In genomic region chr8:11385272-11385905, GRCm38 (mm10) we compare ENCODE assay signal across 9 mouse cellular contexts.
DNase-seq lines count a peak whose midpoint lies in the region; ATAC-seq and TF ChIP-seq lines count a peak whose summit lies in the region.
"Had no signal": no experiment of that assay in that cellular context is flagged by ENCODE, and none has a peak within 500 bp of the region (broad histone marks: within the 10 kb centered on the region; RNA-seq: fewer than 3 reads in every experiment).

No protein-coding gene starts in this region.

- no peaks in the 10 kb centered on the region for H3K27me3 ChIP-seq in kidney, embryonic 15.5 days
- H3K27me3 ChIP-seq in embryonic facial prominence, embryonic 13.5 days = no peaks in the 10 kb centered on the region
- no peaks in the 10 kb centered on the region for H3K27me3 ChIP-seq in lung, postnatal 0 days (replicated peaks; ENCODE audit: insufficient read depth, low read length)
- no peaks in the 10 kb centered on the region for H3K27me3 ChIP-seq in midbrain, embryonic 10.5 days (ENCODE audit: low read depth, poor library complexity, severe bottlenecking)

- TF ChIP-seq CTCF in lung, postnatal 0 days (IDR thresholded peaks at IDR 0.05) = no peak

- no peak overlapping the region for H3K9ac ChIP-seq in kidney, embryonic 15.5 days
- no peak overlapping the region for H3K9ac ChIP-seq in embryonic facial prominence, embryonic 13.5 days
- no peak overlapping the region for H3K9ac ChIP-seq in lung, postnatal 0 days (replicated peaks; ENCODE audit: low read depth)

- no peak for DNase-seq in kidney, postnatal 36 days
- DNase-seq in NIH3T3 (ENCODE audit: low read depth) = peak; percentile 86
- DNase-seq in lung, postnatal 0 days (ENCODE audit: low spot score) = peak; percentile 89
- no peak for DNase-seq in midbrain, embryonic 10.5 days (ENCODE audit: low spot score)
- DNase-seq in B cell, adult 2 months = no peak
- DNase-seq: thymus, postnatal 25 days had no signal

- H3K27ac ChIP-seq in kidney, embryonic 15.5 days = peak overlapping the region; percentile 57; the same call in 1 of the 2 replicates
- H3K27ac ChIP-seq in embryonic facial prominence, embryonic 13.5 days = peak overlapping the region; percentile 44
- peak overlapping the region; percentile 85 for H3K27ac ChIP-seq in lung, postnatal 0 days (ENCODE audit: low read length)
- H3K27ac ChIP-seq in midbrain, embryonic 10.5 days (replicated peaks) = no peak overlapping the region; the same call in 1 of the 2 replicates

- peaks cover 40% of the 10 kb centered on the region for H3K4me1 ChIP-seq in kidney, embryonic 15.5 days
- peaks cover 36% of the 10 kb centered on the region for H3K4me1 ChIP-seq in embryonic facial prominence, embryonic 13.5 days
- peaks cover 32% of the 10 kb centered on the region for H3K4me1 ChIP-seq in lung, postnatal 0 days (ENCODE audit: insufficient read depth, low read depth, low read length)
- peaks cover 48% of the 10 kb centered on the region for H3K4me1 ChIP-seq in midbrain, embryonic 10.5 days

- H3K4me3 ChIP-seq in kidney, embryonic 15.5 days (replicated peaks) = no peak overlapping the region
- H3K4me3 ChIP-seq in embryonic facial prominence, embryonic 13.5 days = no peak overlapping the region
- no peak overlapping the region for H3K4me3 ChIP-seq in lung, postnatal 0 days (ENCODE audit: low read depth, low read length)
- H3K4me3 ChIP-seq in midbrain, embryonic 10.5 days = no peak overlapping the region

- 61% methylated on average over 9 of the region's 9 CpGs for WGBS in kidney, embryonic 15.5 days
- WGBS in embryonic facial prominence, embryonic 13.5 days = 36% methylated on average over 9 of the region's 9 CpGs
- WGBS in lung, postnatal 0 days = 52% methylated on average over 9 of the region's 9 CpGs
- WGBS in midbrain, embryonic 10.5 days = 67% methylated on average over 9 of the region's 9 CpGs

- H3K4me2 ChIP-seq in kidney, embryonic 15.5 days = no peak overlapping the region
- no peak overlapping the region for H3K4me2 ChIP-seq in embryonic facial prominence, embryonic 13.5 days
- H3K4me2 ChIP-seq in lung, postnatal 0 days (replicated peaks; ENCODE audit: low read depth, low read length) = no peak overlapping the region

- TF ChIP-seq EP300 in lung, postnatal 0 days (IDR thresholded peaks at IDR 0.05) = peak; percentile 76

- no peak for ATAC-seq in kidney, embryonic 15.5 days (replicated peaks; ENCODE audit: low FRiP score)
- ATAC-seq in embryonic facial prominence, embryonic 13.5 days (ENCODE audit: insufficient number of reproducible peaks, insufficient read depth, low FRiP score, low TSS enrichment, low read depth) = no peak
- ATAC-seq in lung, postnatal 0 days = peak; percentile 54

- H3K9me3 ChIP-seq in kidney, embryonic 15.5 days (replicated peaks) = no peaks in the 10 kb centered on the region
- H3K9me3 ChIP-seq in embryonic facial prominence, embryonic 13.5 days = no peaks in the 10 kb centered on the region
- H3K9me3 ChIP-seq in lung, postnatal 0 days (ENCODE audit: low read length) = no peaks in the 10 kb centered on the region
- no peaks in the 10 kb centered on the region for H3K9me3 ChIP-seq in midbrain, embryonic 10.5 days (replicated peaks)
- H3K9me3 ChIP-seq: G1E had no signal

- peaks cover 4% of the 10 kb centered on the region; the same call in 1 of the 2 replicates for H3K36me3 ChIP-seq in kidney, embryonic 15.5 days
- H3K36me3 ChIP-seq in embryonic facial prominence, embryonic 13.5 days = no peaks in the 10 kb centered on the region
- no peaks in the 10 kb centered on the region for H3K36me3 ChIP-seq in lung, postnatal 0 days (ENCODE audit: insufficient read depth, low read length)
- H3K36me3 ChIP-seq in midbrain, embryonic 10.5 days = no peaks in the 10 kb centered on the region
- H3K36me3 ChIP-seq: G1E had no signal

Comparison
In these comparisons a context has a peak if more than half of its experiments do, and no peak if none do; other contexts are left out.
1. DNase-seq: peak in NIH3T3 (single experiment) and lung, postnatal 0 days (single experiment); none in kidney, postnatal 36 days (0 of 2), midbrain, embryonic 10.5 days (single experiment) and B cell, adult 2 months (0 of 2).